ENCODE assay signal across 9 mouse cellular contexts in genomic region chr3:16043315-16043714, GRCm38 (mm10). TPM values are rescaled to one million over a fixed set of nuclear protein-coding genes. Genes with fewer than 3 reads are reported as not detected.
A peak's percentile ranks its signal among the peaks of the same experiment; 100 is the strongest.
DNase-seq lines count a peak whose midpoint lies in the region; ATAC-seq and TF ChIP-seq lines count a peak whose summit lies in the region.
"Had no signal": no experiment of that assay in that cellular context is flagged by ENCODE, and none has a peak within 500 bp of the region (broad histone marks: within the 10 kb centered on the region; RNA-seq: fewer than 3 reads in every experiment).

No protein-coding gene starts in this region.

- no peak for ATAC-seq in intestine, embryonic 14.5 days (replicated peaks; ENCODE audit: low FRiP score, low TSS enrichment, low read depth)
- ATAC-seq in intestine, embryonic 16.5 days, result no peak
- ATAC-seq in hindbrain, embryonic 12.5 days (ENCODE audit: low FRiP score), result peak; percentile 56; the same call in 1 of the 2 replicates
- no peak for ATAC-seq in erythroblast, adult 5-6 weeks (replicated peaks; ENCODE audit: low FRiP score, poor library complexity, severe bottlenecking)

- H3K9me3 ChIP-seq in intestine, embryonic 14.5 days (ENCODE audit: control insufficient read depth, low read length), result no peaks in the 10 kb centered on the region
- no peaks in the 10 kb centered on the region for H3K9me3 ChIP-seq in intestine, embryonic 16.5 days (ENCODE audit: control insufficient read depth, low read length)
- H3K9me3 ChIP-seq in ES-E14 (ENCODE audit: control insufficient read depth, insufficient read depth, low read depth, low read length), result no peaks in the 10 kb centered on the region
- H3K9me3 ChIP-seq in hindbrain, embryonic 12.5 days (replicated peaks), result no peaks in the 10 kb centered on the region
- H3K9me3 ChIP-seq in limb, embryonic 10.5 days (replicated peaks), result no peaks in the 10 kb centered on the region

- TF ChIP-seq POLR2A in brain, embryonic 14.5 days (IDR thresholded peaks at IDR 0.05; ENCODE audit: borderline replicate concordance, extremely low read depth, insufficient read depth, insufficient read length, poor library complexity, severe bottlenecking), result no peak

- H3K4me2 ChIP-seq in intestine, embryonic 14.5 days (ENCODE audit: low read length), result no peak overlapping the region
- no peak overlapping the region for H3K4me2 ChIP-seq in intestine, embryonic 16.5 days (ENCODE audit: low read depth, low read length)
- H3K4me2 ChIP-seq in hindbrain, embryonic 12.5 days (replicated peaks), result no peak overlapping the region

- H3K4me3 ChIP-seq in intestine, embryonic 14.5 days (ENCODE audit: low read depth, low read length), result no peak overlapping the region
- H3K4me3 ChIP-seq in intestine, embryonic 16.5 days (ENCODE audit: low read length), result no peak overlapping the region
- no peak overlapping the region for H3K4me3 ChIP-seq in ES-E14 (ENCODE audit: insufficient read depth in 1 of 2, low read depth in 1 of 2, low read length in 2 of 2, poor library complexity in 1 of 2, severe bottlenecking in 1 of 2)
- no peak overlapping the region for H3K4me3 ChIP-seq in hindbrain, embryonic 12.5 days
- H3K4me3 ChIP-seq in limb, embryonic 10.5 days, result no peak overlapping the region

- no peak overlapping the region for H3K27ac ChIP-seq in intestine, embryonic 14.5 days (ENCODE audit: low read depth)
- no peak overlapping the region for H3K27ac ChIP-seq in intestine, embryonic 16.5 days (ENCODE audit: low read length)
- H3K27ac ChIP-seq in ES-E14 (ENCODE audit: insufficient read depth, low read depth, low read length, poor library complexity, severe bottlenecking), result no peak overlapping the region
- no peak overlapping the region for H3K27ac ChIP-seq in hindbrain, embryonic 12.5 days
- H3K27ac ChIP-seq in limb, embryonic 10.5 days, result no peak overlapping the region

- no peaks in the 10 kb centered on the region for H3K4me1 ChIP-seq in intestine, embryonic 14.5 days (replicated peaks; ENCODE audit: control insufficient read depth, insufficient read depth, low read length)
- H3K4me1 ChIP-seq in intestine, embryonic 16.5 days (ENCODE audit: control insufficient read depth, insufficient read depth, low read length), result no peaks in the 10 kb centered on the region
- H3K4me1 ChIP-seq in ES-E14 (ENCODE audit: control insufficient read depth in 2 of 2, insufficient read depth in 2 of 2, low read length in 2 of 2, poor library complexity in 1 of 2), result no peaks in the 10 kb centered on the region
- H3K4me1 ChIP-seq in hindbrain, embryonic 12.5 days, result no peaks in the 10 kb centered on the region
- H3K4me1 ChIP-seq in limb, embryonic 10.5 days, result no peaks in the 10 kb centered on the region

- in situ Hi-C loops in ES-E14 (cut with MboI; ENCODE audit: low sequenced_read_pairs in 2 of 2, unreplicated experiment in 2 of 2), result loop anchor here (25.0 kb wide), 1 partner anchor 781 kb away; no protein-coding TSS in a partner anchor

- no peak overlapping the region for H3K9ac ChIP-seq in intestine, embryonic 14.5 days (ENCODE audit: low read length)
- no peak overlapping the region for H3K9ac ChIP-seq in intestine, embryonic 16.5 days (ENCODE audit: low read depth, low read length)
- no peak overlapping the region for H3K9ac ChIP-seq in ES-E14 (ENCODE audit: insufficient read depth, low read depth, low read length, poor library complexity, severe bottlenecking)
- H3K9ac ChIP-seq in hindbrain, embryonic 12.5 days, result no peak overlapping the region

- 0% methylated on average over 1 of the region's 1 CpGs for WGBS in intestine, embryonic 14.5 days
- WGBS in intestine, embryonic 16.5 days, result 4% methylated on average over 1 of the region's 1 CpGs
- WGBS in hindbrain, embryonic 12.5 days, result 8% methylated on average over 1 of the region's 1 CpGs
- 4% methylated on average over 1 of the region's 1 CpGs for WGBS in limb, embryonic 10.5 days

- H3K27me3 ChIP-seq in intestine, embryonic 14.5 days (replicated peaks; ENCODE audit: control insufficient read depth, insufficient read depth, low read length), result no peaks in the 10 kb centered on the region
- no peaks in the 10 kb centered on the region for H3K27me3 ChIP-seq in intestine, embryonic 16.5 days (replicated peaks; ENCODE audit: control insufficient read depth, insufficient read depth, low read length)
- H3K27me3 ChIP-seq in hindbrain, embryonic 12.5 days, result no peaks in the 10 kb centered on the region
- no peaks in the 10 kb centered on the region for H3K27me3 ChIP-seq in limb, embryonic 10.5 days (ENCODE audit: low read depth, poor library complexity, severe bottlenecking)

- peak; percentile 69; the same call in 1 of the 2 replicates for TF ChIP-seq CTCF in brain, embryonic 14.5 days (IDR thresholded peaks at IDR 0.05; ENCODE audit: borderline replicate concordance, extremely low read depth, insufficient read depth, insufficient read length)

- H3K36me3 ChIP-seq in intestine, embryonic 14.5 days (ENCODE audit: control insufficient read depth, insufficient read depth, low read length), result no peaks in the 10 kb centered on the region
- no peaks in the 10 kb centered on the region for H3K36me3 ChIP-seq in intestine, embryonic 16.5 days (ENCODE audit: control insufficient read depth, insufficient read depth, low read length)
- no peaks in the 10 kb centered on the region for H3K36me3 ChIP-seq in ES-E14 (ENCODE audit: control insufficient read depth, insufficient read depth, low read length, poor library complexity, severe bottlenecking)
- no peaks in the 10 kb centered on the region for H3K36me3 ChIP-seq in hindbrain, embryonic 12.5 days
- no peaks in the 10 kb centered on the region for H3K36me3 ChIP-seq in limb, embryonic 10.5 days

- DNase-seq in intestine, embryonic 14.5 days (ENCODE audit: low spot score), result peak; percentile 69
- DNase-seq in ES-E14 (ENCODE audit: low read depth, low spot score), result no peak
- DNase-seq in brain, embryonic 14.5 days (ENCODE audit: low read depth), result peak; percentile 67
- peak; percentile 34 for DNase-seq in limb, embryonic 10.5 days (ENCODE audit: low spot score)
- DNase-seq in right cerebral cortex, postnatal 10 days (ENCODE audit: low spot score in 2 of 2), result peak; percentile 21 to 35

TF ChIP-seq in ES-E14, 5 proteins besides CTCF, POLR2A, EP300 and RAD21:
- TF ChIP-seq ZC3H11A (IDR thresholded peaks at IDR 0.05; ENCODE audit: borderline replicate concordance, low read depth, low read length), result peak; percentile 65; the same call in 1 of the 2 replicates
- TF ChIP-seq MAFK (IDR thresholded peaks at IDR 0.05; ENCODE audit: insufficient read depth, low read depth, low read length), result no peak

RNA-seq across cellular contexts. Expression of gene Gm5150, which starts 37.1 kb away (rescaled TPM):
- 0.19 TPM in 1 of 2 replicates, not detected in the other for polyA plus RNA-seq in intestine, embryonic 14.5 days (2014; fragmentation: Nextera tagmentation; extraction: Ambion mirVana)
- 0.24 and 0.37 TPM in 2 replicates for polyA plus RNA-seq in intestine, embryonic 16.5 days (2015; fragmentation: Nextera tagmentation; extraction: Ambion mirVana)
- total RNA-seq in ES-E14 (2012; rRNA removed), result not detected in 2 replicates
- polyA plus RNA-seq in brain, embryonic 14.5 days (2012; rRNA removed), result not detected in 2 replicates
- polyA plus RNA-seq in hindbrain, embryonic 12.5 days (2016; fragmentation: Nextera tagmentation; extraction: Ambion mirVana), result not detected in 2 replicates
- not detected in 2 replicates for polyA plus RNA-seq in limb, embryonic 10.5 days (2016; fragmentation: Nextera tagmentation; extraction: Ambion mirVana)
- total RNA-seq in erythroblast, adult 5-6 weeks (2015; ENCODE audit: low replicate concordance), result 4.6 and 7.3 TPM in 2 replicates
- 1.6 and 3.6 TPM in 2 replicates for total RNA-seq in erythroblast, adult 5-6 weeks (2017; ENCODE audit: low replicate concordance)
- total RNA-seq: left cerebral cortex, postnatal 36 days had no signal
